Mouse (Mus musculus): ENCODE measurements around the gene Snap47. TPM values are rescaled to one million over a fixed set of nuclear protein-coding genes. Genes with fewer than 3 reads are reported as not detected.
A peak's percentile ranks its signal among the peaks of the same experiment; 100 is the strongest.

The Snap47 gene
- total and polyA plus RNA-seq, 3 experiments, result 95.9 to 102 (median 101) TPM

- peaks cover 88 to 99% of the 10 kb centered on the region in 2 experiments for H3K36me3 ChIP-seq (replicated peaks in 1 of 2; ENCODE audit: control insufficient read depth in 1 of 2, insufficient read depth in 1 of 2, low read length in 1 of 2)
- TF ChIP-seq GABPA (IDR thresholded peaks at IDR 0.05; ENCODE audit: insufficient replicate concordance, low read depth, low read length), result no peak
- TF ChIP-seq CHD2 (IDR thresholded peaks at IDR 0.05; ENCODE audit: low read length), result no peak
- TF ChIP-seq ZKSCAN1 (IDR thresholded peaks at IDR 0.05; ENCODE audit: borderline replicate concordance, low read depth, low read length), result no peak
- TF ChIP-seq MAX (IDR thresholded peaks at IDR 0.05; ENCODE audit: low read length), result 0 out of 2 replicates have a peak, but pooled peaks have one; percentile 32
- TF ChIP-seq SMC3 (IDR thresholded peaks at IDR 0.05; ENCODE audit: low read depth, low read length), result no peak
- DNase-seq (ENCODE audit: extremely low read depth), result no peak
- H3K9ac ChIP-seq (ENCODE audit: insufficient read depth, low read depth), result no peak overlapping the region
- H3K4me3 ChIP-seq (replicated peaks in 1 of 3; ENCODE audit: low read depth in 2 of 3, low read length in 2 of 3, poor library complexity in 1 of 3), result no peak overlapping the region
- H3K27me3 ChIP-seq (replicated peaks), result no peaks in the 10 kb centered on the region
- no peaks in the 10 kb centered on the region for H3K79me2 ChIP-seq (replicated peaks; ENCODE audit: control insufficient read depth, extremely low read depth, insufficient read depth, poor library complexity, severe bottlenecking)
- H3K4me1 ChIP-seq (ENCODE audit: control insufficient read depth in 1 of 2, insufficient read depth in 2 of 2), result peaks cover 0 to 66% of the 10 kb centered on the region in 2 experiments; a peak in 2 of 4 replicates
- in situ Hi-C loops (cut with MboI; ENCODE audit: low pct_ligation_motif_present, low pct_unique_long_range_greater_than_20kb, low sequenced_read_pairs) (no loop called here), dilution Hi-C loops (cut with MboI; ENCODE audit: extremely low pct_ligation_motif_present, extremely low pct_unique_long_range_greater_than_20kb, low sequenced_read_pairs) (no loop called here)
- peaks cover 8% of the 10 kb centered on the region for H3K9me3 ChIP-seq (replicated peaks; ENCODE audit: low read length)
- no peak overlapping the region for H3K4me2 ChIP-seq (ENCODE audit: insufficient read depth, low read depth, poor library complexity, severe bottlenecking)
- no peak overlapping the region for H3K27ac ChIP-seq (ENCODE audit: insufficient read depth, low read depth)
Observed at GRCm38 (mm10) chr11:59496672-59497310, 45.8 kb upstream of the Snap47 start.

- TF ChIP-seq POLR2AphosphoS2 (IDR thresholded peaks at IDR 0.05; ENCODE audit: low read depth, low read length) (no peak), KAT2A (IDR thresholded peaks at IDR 0.05; ENCODE audit: insufficient replicate concordance, low read length) (no peak), MXI1 (IDR thresholded peaks at IDR 0.05; ENCODE audit: low read depth, low read length) (no peak), EP300 (IDR thresholded peaks at IDR 0.05; ENCODE audit: low read length) (no peak), RCOR1 (conservative IDR thresholded peaks at IDR 0.05; ENCODE audit: low read depth, low read length) (no peak), ZMIZ1 (IDR thresholded peaks at IDR 0.05; ENCODE audit: low read depth, low read length) (no peak), USF1 (IDR thresholded peaks at IDR 0.05; ENCODE audit: low read depth, low read length) (no peak), TCF12 (IDR thresholded peaks at IDR 0.05; ENCODE audit: low read depth, low read length) (no peak), CHD1 (IDR thresholded peaks at IDR 0.05; ENCODE audit: low read depth, low read length) (no peak), HCFC1 (IDR thresholded peaks at IDR 0.05; ENCODE audit: low read depth, low read length) (no peak), NRF1 (IDR thresholded peaks at IDR 0.05; ENCODE audit: low read depth, low read length) (no peak), MAFK (IDR thresholded peaks at IDR 0.05; ENCODE audit: insufficient replicate concordance, low read length) (no peak), IRF4 (IDR thresholded peaks at IDR 0.05; ENCODE audit: low read depth, low read length) (no peak), CHD2 (IDR thresholded peaks at IDR 0.05; ENCODE audit: low read length) (no peak), MAZ (IDR thresholded peaks at IDR 0.05; ENCODE audit: low read depth, low read length) (no peak), RAD21 (IDR thresholded peaks at IDR 0.05; ENCODE audit: low read depth, low read length) (no peak), ZNF384 (IDR thresholded peaks at IDR 0.05; ENCODE audit: low read depth, low read length) (no peak)
- H3K27ac ChIP-seq (ENCODE audit: insufficient read depth, low read depth), result no peak overlapping the region
- H3K9ac ChIP-seq (ENCODE audit: insufficient read depth, low read depth), result no peak overlapping the region
- H3K27me3 ChIP-seq (replicated peaks), result no peaks in the 10 kb centered on the region
- H3K4me3 ChIP-seq (replicated peaks in 1 of 3; ENCODE audit: low read depth in 2 of 3, low read length in 2 of 3, poor library complexity in 1 of 3), result no peak overlapping the region
- no peaks in the 10 kb centered on the region for H3K4me1 ChIP-seq (ENCODE audit: control insufficient read depth in 1 of 2, insufficient read depth in 2 of 2)
- no peaks in the 10 kb centered on the region for H3K9me3 ChIP-seq (replicated peaks; ENCODE audit: low read length)
- peaks cover 41 to 66% of the 10 kb centered on the region in 2 experiments for H3K36me3 ChIP-seq (replicated peaks in 1 of 2; ENCODE audit: control insufficient read depth in 1 of 2, insufficient read depth in 1 of 2, low read length in 1 of 2)
- no peak for DNase-seq (ENCODE audit: extremely low read depth)
- H3K79me2 ChIP-seq (replicated peaks; ENCODE audit: control insufficient read depth, extremely low read depth, insufficient read depth, poor library complexity, severe bottlenecking), result no peaks in the 10 kb centered on the region
- dilution Hi-C loops (cut with MboI; ENCODE audit: extremely low pct_ligation_motif_present, extremely low pct_unique_long_range_greater_than_20kb, low sequenced_read_pairs) (no loop called here), in situ Hi-C loops (cut with MboI; ENCODE audit: low pct_ligation_motif_present, low pct_unique_long_range_greater_than_20kb, low sequenced_read_pairs) (no loop called here)
- no peak overlapping the region for H3K4me2 ChIP-seq (ENCODE audit: insufficient read depth, low read depth, poor library complexity, severe bottlenecking)
Observed at GRCm38 (mm10) chr11:59486222-59486621, 35.2 kb upstream of the Snap47 start.

Measured in CH12.LX (cell line).